Mouse (Mus musculus): Measurements from ENCODE around the gene Frem1.

GRCm38 (mm10) chr4:83046069-83046468 is 6.1 kb downstream of the Frem1 start:
- TF ChIP-seq JUND (conservative IDR thresholded peaks at IDR 0.05; ENCODE audit: low read depth, low read length) (no peak), CTCF (conservative IDR thresholded peaks at IDR 0.05 in 1 of 2, IDR thresholded peaks at IDR 0.05 in 1 of 2; ENCODE audit: low read depth in 2 of 2, low read length in 2 of 2) (no peak), POLR2AphosphoS2 (IDR thresholded peaks at IDR 0.05; ENCODE audit: low read depth, low read length) (no peak)

Measured in CH12.LX (cell line).